Mouse (Mus musculus) olfactory bulb, adult 2 months (tissue): Measurements from ENCODE around the gene Rnf24. TPM values are rescaled to one million over a fixed set of nuclear protein-coding genes. Genes with fewer than 3 reads are reported as not detected.
A peak's percentile ranks its signal among the peaks of the same experiment; 100 is the strongest.
"Not testable (repeated sequence)": the region's sequence is repeated elsewhere in the genome, so short reads cannot be mapped to it uniquely, and the experiment has no call there.

Experiments used
- H3K27ac ChIP-seq: fragments of 200-500 bp; 2 replicates; pipeline ENCODE4 v1.5.1; 2012; ENCODE audit warnings: low read depth, low read length; ENCODE audit not compliant: insufficient read depth
- H3K4me1 ChIP-seq: fragments of 200-500 bp; 2 replicates; pipeline ENCODE4 v1.6.1; 2012; ENCODE audit warnings: low read length; ENCODE audit not compliant: control insufficient read depth, insufficient read depth
- H3K4me3 ChIP-seq: fragments of 200-500 bp; 2 replicates; pipeline ENCODE4 v1.5.1; 2012; ENCODE audit warnings: mild to moderate bottlenecking, low read depth, low read length, moderate library complexity; ENCODE audit not compliant: insufficient read depth
- CTCF ChIP-seq: fragments of 200-500 bp; IDR thresholded peaks from 2 replicates; pipeline ENCODE4 v1.5.1; 2012; ENCODE audit warnings: low read depth, mild to moderate bottlenecking, low read length, moderate library complexity; ENCODE audit not compliant: insufficient read depth
- POLR2A ChIP-seq: fragments of 200-500 bp; IDR thresholded peaks from 2 replicates; pipeline ENCODE4 v1.6.1; 2012; ENCODE audit warnings: mild to moderate bottlenecking, low read depth, low read length, moderate library complexity; ENCODE audit not compliant: insufficient read depth
- WGBS: fragments of 180-500 bp; shearing (Covaris S2); methylation state at CpG from one replicate; pipeline ENCODE4 v1.1.7; 2018; 5-methylcytosine and 5-hydroxymethylcytosine counted together
- polyA plus RNA-seq: library from polyadenylated mRNA; stranded (reverse); fragments of >200 nt; gene quantifications from 2 replicates; pipeline ENCODE4 v1.2.4, GENCODE M21; 2012; ENCODE audit warnings: low replicate concordance; ENCODE audit not compliant: missing spikeins, insufficient read depth, insufficient read length

Rnf24 gene
- polyA plus RNA-seq, 1 experiment: not detected

DNA sequence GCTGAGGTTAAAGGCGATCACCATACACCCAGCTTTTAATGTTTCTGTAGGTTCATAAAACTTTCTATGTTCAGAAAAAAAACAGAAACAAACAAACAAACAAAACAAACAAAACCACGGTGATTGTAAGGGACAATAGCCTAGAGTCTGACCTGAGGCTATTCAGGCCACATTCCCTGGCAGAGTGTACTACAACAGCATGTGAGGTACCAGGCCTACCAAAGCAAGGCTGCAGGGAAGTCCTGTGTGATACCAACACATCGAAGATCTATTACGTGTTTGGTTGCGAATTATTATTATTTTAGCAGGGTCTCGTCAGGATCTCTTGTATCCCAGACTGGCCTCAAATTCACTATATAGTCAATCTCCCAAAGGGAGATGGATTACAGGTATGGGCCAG is 2.4 kb downstream of the Rnf24 start:
- Histone ChIP-seq H3K27ac (no peak overlapping the region), H3K4me3 (no peak overlapping the region), H3K4me1 (peaks cover 4% of the 10 kb centered on the region; the same call in 1 of the 2 replicates)
- TF ChIP-seq CTCF (no peak), POLR2A (no peak)
- WGBS: 78% methylated on average over 6 of the region's 6 CpGs

DNA sequence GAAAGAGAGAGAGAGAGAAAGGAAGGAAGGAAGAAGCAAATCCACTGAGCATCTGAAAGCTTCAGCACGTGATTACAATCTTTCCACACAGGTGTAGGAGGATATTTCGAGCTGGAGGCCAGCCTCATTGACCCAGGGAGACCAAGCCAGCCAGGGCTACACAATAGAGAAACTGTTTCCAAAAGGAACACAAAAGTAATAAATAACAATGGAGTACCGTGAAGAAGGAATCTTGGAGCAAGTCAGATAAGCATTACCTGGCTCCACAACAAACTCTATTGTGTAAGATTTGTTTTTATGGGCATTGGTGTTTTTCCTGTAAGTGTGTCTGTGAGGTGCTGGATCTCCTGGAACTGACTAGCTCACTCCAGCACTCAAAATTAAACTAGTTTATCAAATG is 7.1 kb downstream of the Rnf24 start:
- 67% methylated on average over 3 of the region's 3 CpGs for WGBS
- no peak overlapping the region; the same call in 1 of the 2 replicates for H3K27ac ChIP-seq
- TF ChIP-seq POLR2A (no peak), CTCF (no peak)
- peaks cover 8% of the 10 kb centered on the region for H3K4me1 ChIP-seq
- no peak overlapping the region for H3K4me3 ChIP-seq

DNA sequence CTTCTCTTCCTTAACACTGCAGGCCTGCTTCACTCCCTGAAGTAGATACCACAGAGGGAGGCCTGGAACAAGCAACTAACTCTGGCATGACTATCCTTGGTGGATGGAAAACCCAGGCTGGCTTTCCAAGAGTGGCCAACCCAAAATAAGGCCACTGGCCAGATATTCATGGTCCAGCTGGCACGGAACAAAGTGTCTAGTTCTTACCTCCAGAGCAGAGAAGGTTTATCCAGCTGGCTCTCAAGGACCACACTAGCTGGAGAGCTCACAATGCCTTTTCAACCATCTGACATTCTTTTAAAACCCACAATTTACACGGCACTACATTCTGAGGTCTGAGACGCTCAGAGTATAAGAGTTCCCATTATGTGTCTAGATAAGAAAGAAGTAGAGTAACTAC is 8.2 kb downstream of the Rnf24 start:
- H3K4me3 ChIP-seq: no peak overlapping the region
- H3K4me1 ChIP-seq: peaks cover 10% of the 10 kb centered on the region
- WGBS: 16% methylated on average over 3 of the region's 3 CpGs
- no peak for TF ChIP-seq POLR2A
- TF ChIP-seq CTCF: no peak
- no peak overlapping the region for H3K27ac ChIP-seq

DNA sequence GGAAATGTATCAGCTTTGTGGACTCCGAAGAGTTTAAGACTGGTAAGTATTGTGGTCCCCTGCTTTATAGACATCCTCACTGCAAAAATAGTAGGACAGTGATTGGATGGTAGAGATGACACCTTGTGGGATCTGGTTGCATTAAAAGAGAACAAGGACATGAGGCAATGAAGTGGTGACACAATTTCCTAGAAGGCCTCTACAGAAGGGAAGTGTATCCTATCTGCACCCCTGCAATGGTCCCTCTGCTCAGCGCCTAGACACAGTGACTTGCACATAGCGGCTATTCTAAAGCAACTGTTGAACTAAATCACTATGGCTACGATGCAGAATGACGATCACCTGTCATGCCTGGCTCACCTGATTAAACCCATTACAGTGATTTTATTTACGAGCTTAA is 15.1 kb downstream of the Rnf24 start:
- no peak overlapping the region for H3K27ac ChIP-seq
- H3K4me3 ChIP-seq: no peak overlapping the region
- WGBS: 91% methylated on average over 6 of the region's 6 CpGs
- no peak for TF ChIP-seq POLR2A
- no peak for TF ChIP-seq CTCF
- peaks cover 5% of the 10 kb centered on the region for H3K4me1 ChIP-seq

DNA sequence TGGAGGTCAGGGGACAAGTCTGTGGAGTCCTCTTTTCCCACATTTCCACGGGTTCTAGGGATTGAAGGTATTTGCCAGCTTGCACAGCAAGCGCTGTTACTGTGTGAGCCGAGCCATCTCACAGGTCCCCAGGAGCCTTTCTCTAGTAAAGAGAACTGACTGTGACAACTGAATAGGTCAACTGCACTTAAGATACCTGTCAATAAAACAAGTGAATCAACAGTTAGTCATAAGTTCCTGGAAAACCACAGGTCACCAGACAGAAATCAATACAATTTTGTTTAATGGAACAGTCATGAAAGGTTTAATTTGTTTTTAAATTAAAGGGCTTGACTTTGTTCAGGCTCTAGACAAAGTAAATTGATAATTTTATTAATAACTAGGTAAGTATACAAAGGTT is 22.1 kb downstream of the Rnf24 start:
- WGBS: 89% methylated on average over 3 of the region's 3 CpGs
- Histone ChIP-seq H3K27ac (no peak overlapping the region), H3K4me3 (no peak overlapping the region), H3K4me1 (0 out of 2 replicates have a peak, but pooled peaks cover 4% of the 10 kb centered on the region)
- TF ChIP-seq CTCF (no peak), POLR2A (no peak)

DNA sequence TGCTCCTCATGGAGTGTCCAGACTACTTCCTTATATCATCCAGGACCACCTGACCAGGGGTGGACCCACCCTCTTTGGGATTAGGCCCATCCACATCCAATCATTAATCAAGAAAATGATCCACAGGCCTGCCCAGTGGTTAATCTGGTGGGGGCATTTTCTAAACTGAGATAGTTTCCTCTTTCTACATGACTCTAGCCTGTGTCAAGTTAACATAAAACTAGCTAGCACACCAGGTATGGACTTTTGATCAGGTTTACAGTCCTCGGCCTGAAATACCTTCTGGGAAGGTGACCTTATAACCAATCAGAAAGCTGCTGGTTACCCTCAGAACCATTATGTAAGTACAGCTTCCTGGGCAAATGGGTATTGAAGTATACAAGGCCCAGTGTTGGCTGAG is 23.7 kb downstream of the Rnf24 start:
- Histone ChIP-seq H3K4me1 (0 out of 2 replicates have a peak, but pooled peaks cover 2% of the 10 kb centered on the region), H3K27ac (no peak overlapping the region), H3K4me3 (no peak overlapping the region)
- WGBS: 97% methylated on average over 1 of the region's 1 CpGs
- TF ChIP-seq POLR2A: no peak
- no peak for TF ChIP-seq CTCF

DNA sequence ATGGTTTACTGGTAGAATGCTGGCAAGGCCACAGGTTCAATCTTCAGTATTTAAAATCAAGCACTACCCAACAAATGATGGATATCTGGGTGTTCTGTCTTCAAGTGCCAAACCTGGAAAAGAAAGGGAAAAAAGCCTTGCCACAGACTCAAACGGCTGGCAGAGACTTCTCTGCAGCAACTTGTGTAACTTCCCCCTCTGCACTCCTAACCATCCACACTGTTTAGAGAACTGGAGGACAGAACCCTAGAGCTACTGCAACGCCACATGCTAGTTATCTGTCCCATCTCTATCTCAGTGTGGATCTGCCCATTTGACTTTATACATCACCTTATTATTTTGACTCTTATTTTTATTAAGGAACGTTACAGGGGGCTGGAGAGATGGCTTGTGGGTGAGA is 26.6 kb downstream of the Rnf24 start:
- 43% methylated on average over 3 of the region's 3 CpGs for WGBS
- no peak overlapping the region for H3K27ac ChIP-seq

DNA sequence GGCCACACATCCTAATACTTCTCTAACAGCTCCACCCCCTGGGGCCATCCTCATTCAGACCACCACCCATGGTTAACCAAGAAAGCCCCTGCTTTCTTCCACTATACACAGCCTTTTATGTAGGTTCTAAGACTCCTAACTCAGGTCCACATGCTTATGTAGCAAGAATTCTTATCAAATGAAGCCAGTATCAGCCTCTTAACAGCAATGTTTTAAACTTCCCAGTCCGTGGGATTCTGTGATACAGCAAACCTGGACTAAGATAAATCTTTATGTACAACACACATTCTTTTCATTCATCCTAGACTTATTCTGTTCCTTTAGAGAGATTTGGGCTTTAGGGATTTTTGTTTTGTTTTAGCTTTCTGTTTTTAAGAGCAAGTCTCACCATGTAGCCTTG is 29.0 kb downstream of the Rnf24 start:
- Histone ChIP-seq H3K27ac (no peak overlapping the region), H3K4me1 (peaks cover 7% of the 10 kb centered on the region; the same call in 1 of the 2 replicates), H3K4me3 (no peak overlapping the region)
- no peak for TF ChIP-seq POLR2A
- no peak for TF ChIP-seq CTCF
- WGBS: 82% methylated on average over 1 of the region's 1 CpGs

More for the DNA sequence above, 26.6 kb downstream of the Rnf24 start:
- no peak overlapping the region for H3K4me3 ChIP-seq
- peaks cover 6% of the 10 kb centered on the region; the same call in 1 of the 2 replicates for H3K4me1 ChIP-seq
- TF ChIP-seq CTCF: no peak
- TF ChIP-seq POLR2A: no peak

DNA sequence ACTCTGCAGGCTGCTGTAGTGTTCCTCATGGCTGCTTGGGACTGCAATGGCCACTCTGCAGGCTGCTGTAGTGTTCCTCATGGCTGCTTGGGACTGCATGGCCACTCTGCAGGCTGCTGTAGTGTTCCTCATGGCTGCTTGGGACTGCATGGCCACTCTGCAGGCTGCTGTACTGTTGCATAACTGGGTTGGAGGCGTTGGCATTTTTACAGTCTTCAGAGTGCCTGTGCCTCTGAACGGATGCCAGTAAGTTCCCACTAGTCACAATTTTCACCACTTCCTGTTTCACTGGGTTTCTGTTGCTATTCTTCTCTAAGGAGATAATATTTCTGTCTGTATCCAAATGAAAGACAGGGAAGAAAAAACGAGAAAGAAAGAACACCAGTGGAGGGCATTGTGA is 31.5 kb downstream of the Rnf24 start:
- not testable (repeated sequence) for H3K4me3 ChIP-seq, H3K4me1 ChIP-seq
- 8% methylated on average over 3 of the region's 3 CpGs for WGBS
- H3K27ac ChIP-seq: peak overlapping the region; percentile 80

DNA sequence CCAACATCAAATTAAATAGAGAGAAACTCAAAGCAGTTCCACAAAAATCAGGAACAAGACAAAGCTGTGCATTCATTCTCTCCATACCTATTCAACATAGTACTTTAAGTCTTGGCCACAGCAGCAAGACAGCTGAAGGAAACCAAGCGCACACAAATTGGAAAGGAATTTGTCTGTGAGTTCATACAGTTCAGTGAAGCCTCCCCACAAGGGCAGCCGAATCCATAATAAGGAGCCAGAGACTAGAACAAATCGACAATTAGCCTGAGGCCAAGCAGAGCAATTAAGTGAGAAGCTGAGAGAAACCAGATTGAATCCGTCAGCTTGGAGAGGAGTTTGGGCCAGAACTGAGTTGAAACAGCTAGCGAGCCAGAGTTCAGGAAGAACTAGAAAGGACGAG is 33.3 kb downstream of the Rnf24 start:
- 66% methylated on average over 6 of the region's 6 CpGs for WGBS

More for the DNA sequence above, 33.3 kb downstream of the Rnf24 start:
- TF ChIP-seq CTCF: no peak
- no peak for TF ChIP-seq POLR2A
- H3K27ac ChIP-seq: no peak overlapping the region
- H3K4me1 ChIP-seq: peaks cover 5% of the 10 kb centered on the region; the same call in 1 of the 2 replicates
- H3K4me3 ChIP-seq: no peak overlapping the region
